Mouse (Mus musculus) bone marrow, adult 2 months (tissue): Measurements from ENCODE around the gene Fen1.

Source experiments
- CTCF ChIP-seq: fragments of 200-500 bp; IDR thresholded peaks from 2 replicates; pipeline ENCODE4 v1.5.1; 2011; ENCODE audit warnings: low read length, control low read depth; ENCODE audit not compliant: control insufficient read depth, insufficient read depth
- POLR2A ChIP-seq: fragments of 200-500 bp; IDR thresholded peaks from 2 replicates; pipeline ENCODE4 v1.6.1; 2011; ENCODE audit warnings: low read depth, mild to moderate bottlenecking, control low read depth, low read length, borderline replicate concordance; ENCODE audit not compliant: control insufficient read depth

GRCm38 (mm10) chr19:10189022-10189421, 14.9 kb downstream of the Fen1 start:
- TF ChIP-seq POLR2A (no peak), CTCF (no peak)
